Mouse (Mus musculus): ENCODE results near the gene Map2k6. TPM values are rescaled to one million over a fixed set of nuclear protein-coding genes. Genes with fewer than 3 reads are reported as not detected.

Map2k6 gene
- polyA plus RNA-seq, 1 experiment: 3.5 TPM

DNA sequence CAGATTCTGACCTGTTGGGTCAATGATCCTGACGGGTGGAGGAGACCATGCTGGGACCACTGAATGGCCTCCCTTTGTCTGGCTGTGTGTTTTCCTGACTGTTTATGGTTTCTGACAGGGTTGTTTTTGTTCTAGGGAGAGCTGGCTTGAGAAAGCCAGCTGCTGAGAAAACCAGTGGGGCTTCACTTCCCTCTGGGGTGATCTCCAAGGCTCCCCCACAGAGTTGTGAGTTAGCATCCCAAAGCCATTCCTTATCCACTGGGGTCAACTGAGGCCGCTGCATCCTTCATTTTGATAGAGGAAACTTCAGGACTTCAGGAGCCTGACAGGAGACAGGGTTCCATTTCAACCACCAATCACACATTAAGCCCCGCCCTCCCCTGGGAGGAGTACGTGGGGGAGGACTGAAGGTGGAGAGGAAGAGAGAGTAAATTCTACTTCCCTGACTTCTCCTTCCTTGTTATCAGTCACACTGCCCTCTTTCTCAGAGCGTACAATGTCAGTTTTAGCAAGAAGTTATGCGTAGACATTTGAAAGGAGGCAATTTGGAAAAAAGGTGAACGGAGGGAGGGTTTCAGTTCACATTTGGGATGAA is 49.3 kb downstream of the Map2k6 start:
- WGBS: 29% methylated on average over 7 of the region's 7 CpGs
- DNase-seq (ENCODE audit: low read depth, low spot score): peak; percentile 47

GRCm38 (mm10) chr11:110448726-110449161 is 49.8 kb downstream of the Map2k6 start:
- DNase-seq (ENCODE audit: low read depth, low spot score): no peak
- WGBS: 38% methylated on average over 12 of the region's 12 CpGs

DNA sequence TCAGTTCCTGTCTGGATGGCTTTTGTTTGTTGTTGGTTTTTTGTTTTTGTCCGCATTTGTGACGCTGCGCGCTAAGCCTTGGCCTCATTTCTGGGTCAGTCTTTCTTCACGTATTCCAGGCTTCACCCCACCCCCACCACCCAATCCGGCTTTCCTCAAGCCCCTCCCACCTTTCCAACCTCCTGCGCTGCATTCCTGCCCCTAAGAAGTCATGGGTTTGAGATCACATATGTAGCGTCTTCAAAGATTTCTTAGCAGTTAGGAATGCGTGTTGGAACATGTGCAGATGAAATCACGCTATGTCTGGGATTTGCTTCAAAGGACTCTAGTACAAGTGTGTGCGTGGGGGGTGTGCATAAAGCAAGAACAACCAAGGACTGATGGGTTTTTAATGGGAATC is 50.3 kb downstream of the Map2k6 start:
- WGBS: 83% methylated on average over 11 of the region's 11 CpGs
- no peak for DNase-seq (ENCODE audit: low read depth, low spot score)

- DNase-seq (ENCODE audit: low read depth, low spot score): no peak
- WGBS: 20% methylated on average over 15 of the region's 15 CpGs
Measured at GRCm38 (mm10) chr11:110450091-110450757, 51.3 kb downstream of the Map2k6 start.

- whole genome bisulfite sequencing: 65% methylated on average over 4 of the region's 4 CpGs
Measured at GRCm38 (mm10) chr11:110450758-110451121, 51.8 kb downstream of the Map2k6 start.

GRCm38 (mm10) chr11:110451590-110451989 is 52.7 kb downstream of the Map2k6 start:
- DNase-seq (ENCODE audit: low read depth, low spot score): peak; percentile 43
- WGBS: 34% methylated on average over 7 of the region's 7 CpGs

More at GRCm38 (mm10) chr11:110450758-110451121, 51.8 kb downstream of the Map2k6 start:
- DNase-seq (ENCODE audit: low read depth, low spot score): no peak

GRCm38 (mm10) chr11:110453445-110454154 is 54.7 kb downstream of the Map2k6 start:
- no peak for DNase-seq (ENCODE audit: low read depth, low spot score)
- WGBS: 96% methylated on average over 5 of the region's 5 CpGs

DNA sequence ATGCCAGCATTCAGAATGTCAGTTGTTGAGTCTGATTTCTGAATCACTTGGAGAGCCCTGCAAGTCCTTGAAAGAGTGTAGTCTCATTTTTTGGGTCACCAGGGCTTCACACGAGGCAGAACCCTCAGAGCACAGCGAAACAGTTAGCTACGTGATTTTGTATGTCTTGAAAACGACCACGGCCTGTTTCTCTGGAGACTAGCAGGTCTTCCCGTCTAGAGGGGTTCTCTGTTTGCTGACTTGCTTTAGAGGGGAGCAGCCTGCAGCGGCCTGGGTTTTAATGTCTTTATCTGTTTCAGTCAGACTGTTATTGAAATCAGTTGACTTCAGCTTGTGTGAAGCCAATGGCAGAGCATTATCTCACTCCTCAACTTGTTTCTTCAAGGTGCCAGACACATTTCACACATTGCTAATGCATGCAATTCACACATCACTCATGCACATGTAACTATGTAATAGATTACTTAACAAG is 58.6 kb downstream of the Map2k6 start:
- DNase-seq (ENCODE audit: low read depth, low spot score): no peak
- 93% methylated on average over 7 of the region's 7 CpGs for WGBS

- 27% methylated on average over 2 of the region's 2 CpGs for WGBS
Measured at GRCm38 (mm10) chr11:110460480-110460879, 61.6 kb downstream of the Map2k6 start.

DNA sequence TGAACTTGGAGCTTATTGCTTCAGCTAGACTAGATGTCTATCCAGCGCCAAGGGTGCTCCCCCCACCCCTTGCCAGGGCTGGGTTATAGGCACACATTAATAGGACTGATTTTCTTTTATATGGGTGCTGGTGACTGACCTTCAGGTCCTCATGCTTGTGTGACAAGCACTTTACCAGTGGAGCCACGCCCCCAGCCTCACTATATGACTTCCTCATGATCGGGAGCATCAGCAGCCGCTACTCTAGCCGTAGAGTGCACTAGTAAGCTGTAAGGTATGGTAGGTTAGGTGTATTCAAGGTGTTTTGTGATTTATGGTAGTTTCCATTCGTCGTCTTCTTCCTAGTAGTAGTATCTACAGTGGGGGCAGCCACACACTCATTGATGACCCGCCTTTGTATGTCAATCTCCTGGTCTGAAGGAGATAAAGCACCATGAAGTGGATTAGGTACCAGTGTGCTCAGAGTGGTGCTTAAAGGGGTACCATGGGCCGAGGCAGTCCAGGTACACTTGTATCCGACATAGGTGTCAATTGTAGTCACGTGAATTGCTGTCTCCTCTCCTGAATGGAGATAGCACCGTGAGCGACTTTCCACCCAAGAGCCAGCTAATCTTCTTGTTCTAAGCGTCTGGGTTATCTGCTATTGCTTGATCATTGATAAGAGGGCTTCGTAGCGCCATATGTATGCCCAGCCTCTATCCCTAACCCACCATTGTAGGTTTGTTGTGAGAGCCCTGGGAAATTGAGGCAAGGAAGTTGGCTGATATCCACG is 62.8 kb downstream of the Map2k6 start:
- WGBS: 85% methylated on average over 17 of the region's 17 CpGs
- no peak for DNase-seq (ENCODE audit: low read depth, low spot score)

More at GRCm38 (mm10) chr11:110460480-110460879, 61.6 kb downstream of the Map2k6 start:
- no peak for DNase-seq (ENCODE audit: low read depth, low spot score)

GRCm38 (mm10) chr11:110462975-110463578 is 64.2 kb downstream of the Map2k6 start:
- 70% methylated on average over 8 of the region's 8 CpGs for WGBS
- DNase-seq (ENCODE audit: low read depth, low spot score): no peak

DNA sequence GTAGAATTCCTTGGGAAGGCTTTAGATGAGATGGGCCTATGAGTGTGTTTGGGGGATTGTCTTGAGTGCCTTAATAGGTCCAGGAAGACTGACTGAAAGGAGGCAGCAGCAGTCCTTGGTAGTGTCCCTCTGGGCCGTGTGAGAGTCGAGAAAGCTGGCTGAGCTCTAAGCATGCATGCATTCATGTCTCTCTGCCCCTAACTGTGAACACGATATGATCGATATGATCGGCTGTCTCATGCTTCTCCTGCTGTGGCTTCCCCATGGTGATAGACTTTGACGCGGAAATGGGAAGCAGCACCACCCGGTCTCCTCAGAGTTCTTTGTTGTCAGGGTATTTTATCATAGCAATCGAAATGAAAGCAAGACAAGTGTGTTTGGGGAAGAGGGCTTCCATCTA is 64.9 kb downstream of the Map2k6 start:
- WGBS: 76% methylated on average over 9 of the region's 9 CpGs

GRCm38 (mm10) chr11:110469054-110469453 is 70.1 kb downstream of the Map2k6 start:
- 88% methylated on average over 2 of the region's 2 CpGs for WGBS
- DNase-seq (ENCODE audit: low read depth, low spot score): no peak

More for the DNA sequence above, 64.9 kb downstream of the Map2k6 start:
- DNase-seq (ENCODE audit: low read depth, low spot score): no peak

DNA sequence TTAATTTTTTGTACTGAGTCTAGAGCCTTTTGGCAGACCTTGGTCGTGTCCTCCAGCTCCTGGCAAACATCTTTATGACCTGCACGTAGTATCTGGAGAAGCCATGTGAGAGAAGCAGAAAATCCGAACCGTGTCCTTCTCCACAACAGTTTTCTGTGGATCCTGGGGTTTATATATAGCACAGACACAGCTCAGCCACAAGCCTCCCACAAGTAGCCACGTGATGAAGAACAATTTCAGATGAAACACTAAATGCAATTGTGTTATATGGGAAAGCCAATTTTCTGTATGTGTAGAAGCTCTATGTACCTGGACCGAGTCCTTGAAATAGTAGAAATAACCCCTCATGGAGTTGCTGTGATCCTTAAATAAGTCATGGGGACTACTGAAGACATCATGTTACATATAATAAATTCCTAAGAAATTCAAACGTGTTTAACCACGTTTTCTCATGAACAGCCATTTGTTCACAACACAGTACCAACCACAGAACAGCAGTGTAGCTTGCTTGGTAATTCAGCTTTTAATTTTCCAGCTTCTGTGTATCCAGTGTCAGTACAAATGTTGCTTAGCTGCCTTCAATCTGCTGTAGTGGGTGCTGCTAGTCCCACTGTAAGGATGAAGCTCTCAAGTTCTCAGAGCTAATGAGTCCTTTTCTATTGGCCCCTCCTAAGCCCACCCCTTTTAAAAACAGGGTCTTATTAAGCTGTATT is 71.8 kb downstream of the Map2k6 start:
- DNase-seq (ENCODE audit: low read depth, low spot score): no peak
- WGBS: 74% methylated on average over 8 of the region's 8 CpGs

- no peak for DNase-seq (ENCODE audit: low read depth, low spot score)
- WGBS: 97% methylated on average over 2 of the region's 2 CpGs
Measured at GRCm38 (mm10) chr11:110471362-110471761, 72.4 kb downstream of the Map2k6 start.

GRCm38 (mm10) chr11:110472078-110472477 is 73.2 kb downstream of the Map2k6 start:
- no peak for DNase-seq (ENCODE audit: low read depth, low spot score)
- 74% methylated on average over 5 of the region's 5 CpGs for WGBS

DNA sequence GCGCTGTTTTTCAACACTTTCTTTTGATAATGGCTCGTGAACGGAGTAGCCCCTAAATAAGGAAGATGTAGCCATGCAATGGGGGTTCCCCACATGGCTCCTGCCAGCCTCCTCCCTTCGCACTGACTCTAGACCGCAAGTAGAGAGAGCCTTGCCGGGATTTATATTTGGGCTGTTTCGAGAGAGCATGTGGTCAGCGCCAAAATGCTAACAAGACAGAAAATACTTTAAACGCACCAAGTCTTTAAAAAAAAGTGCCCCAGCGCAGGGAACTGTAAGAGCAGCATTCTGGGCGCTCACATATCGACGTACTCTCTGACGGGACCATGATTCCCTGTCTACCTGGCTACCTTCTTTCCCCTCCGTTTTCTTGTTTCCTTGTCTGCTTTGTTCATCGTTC is 74.6 kb downstream of the Map2k6 start:
- no peak for DNase-seq (ENCODE audit: low read depth, low spot score)
- 93% methylated on average over 16 of the region's 16 CpGs for WGBS

- DNase-seq (ENCODE audit: low read depth, low spot score): peak; percentile 69
- WGBS: 28% methylated on average over 5 of the region's 5 CpGs
Measured at GRCm38 (mm10) chr11:110476361-110477151, 77.6 kb downstream of the Map2k6 start.
